Mouse (Mus musculus) lung, postnatal 4 days (tissue): ENCODE data around the gene Myh10.
A peak's percentile ranks its signal among the peaks of the same experiment; 100 is the strongest.

Experiments
- DNase-seq, 2 experiments: peaks; one replicate each; pipeline ENCODE4 v3.0.0; 2021

Gene Myh10

DNA sequence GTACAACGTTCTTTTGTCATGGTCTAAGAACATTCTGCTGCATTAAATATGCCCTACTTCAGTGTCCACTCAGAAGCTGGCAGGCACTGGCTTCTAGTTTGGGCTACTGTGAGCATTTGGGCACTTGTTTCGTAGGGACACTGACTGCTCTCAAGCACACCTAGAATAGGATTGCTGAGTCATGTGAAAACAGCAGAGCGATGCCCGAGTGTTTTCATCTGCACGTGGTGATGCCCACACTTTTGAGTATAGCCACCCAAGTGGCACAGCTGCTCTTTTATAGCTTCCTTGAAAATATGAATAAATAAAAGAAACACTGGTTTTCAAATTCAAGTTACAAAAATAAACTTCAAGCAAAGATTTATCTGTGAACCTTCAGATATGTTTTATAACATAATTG lies 56.8 kb downstream of the Myh10 start:
- DNase-seq = no peak

DNA sequence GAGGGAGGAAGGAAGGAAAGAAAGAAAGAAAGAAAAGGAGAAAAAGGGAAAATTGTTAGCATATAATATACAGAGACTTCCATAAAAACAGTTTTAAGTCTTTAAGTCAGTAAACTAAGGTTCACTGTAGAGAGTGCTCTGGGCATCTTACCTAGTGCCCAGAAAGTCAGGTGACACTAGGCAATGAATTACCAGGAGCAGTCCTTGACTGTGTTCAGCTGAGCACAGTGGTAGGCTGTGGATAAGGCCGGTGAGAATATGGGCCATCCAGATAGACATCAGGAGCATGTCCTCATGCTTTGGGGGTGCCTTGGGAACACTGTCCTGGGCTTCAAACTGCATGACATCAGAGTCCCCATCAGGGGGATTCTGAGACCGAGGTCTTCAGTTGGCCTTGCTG lies 58.8 kb downstream of the Myh10 start:
- DNase-seq = no peak

DNA sequence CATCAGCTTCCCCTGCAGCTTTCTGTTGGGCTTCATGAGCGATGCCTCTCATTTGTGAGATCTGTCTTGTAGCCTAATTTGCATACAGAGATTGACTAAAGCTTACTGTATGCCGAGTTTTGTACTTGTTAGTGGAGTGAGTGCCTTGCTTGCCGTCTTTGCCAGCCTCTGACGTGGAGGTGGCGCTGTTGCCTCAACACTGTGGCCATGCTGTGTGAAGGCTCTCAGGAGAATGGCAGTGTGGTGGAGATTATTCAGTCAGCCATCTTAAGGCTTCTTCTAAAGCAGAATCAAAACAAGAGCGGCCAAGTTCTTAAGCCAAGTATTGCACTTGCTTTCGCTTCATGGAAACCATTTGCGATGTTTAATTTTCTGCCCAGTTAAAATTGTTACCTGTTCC lies 59.6 kb downstream of the Myh10 start:
- DNase-seq = peak in 1 of 2 experiments; percentile 12

DNA sequence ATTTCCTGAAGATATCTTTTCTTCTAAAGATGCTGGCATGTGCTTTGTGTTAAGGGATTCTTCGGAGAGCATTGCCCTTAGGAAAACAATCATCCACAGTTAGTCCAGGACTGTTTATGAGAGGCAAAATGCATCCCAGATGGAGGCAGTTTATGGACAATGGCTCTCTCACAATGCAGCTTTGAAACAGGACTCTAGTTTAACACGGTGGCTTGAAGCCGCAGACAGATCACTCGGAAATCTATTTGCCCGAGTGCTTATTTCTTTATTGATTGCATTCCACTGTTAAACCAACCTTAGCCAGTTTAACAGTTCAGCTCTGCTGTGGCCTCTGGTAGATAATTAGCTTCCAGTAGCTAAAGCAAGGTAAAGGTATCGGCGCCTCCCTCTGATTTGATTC lies 62.9 kb downstream of the Myh10 start:
- DNase-seq = no peak

DNA sequence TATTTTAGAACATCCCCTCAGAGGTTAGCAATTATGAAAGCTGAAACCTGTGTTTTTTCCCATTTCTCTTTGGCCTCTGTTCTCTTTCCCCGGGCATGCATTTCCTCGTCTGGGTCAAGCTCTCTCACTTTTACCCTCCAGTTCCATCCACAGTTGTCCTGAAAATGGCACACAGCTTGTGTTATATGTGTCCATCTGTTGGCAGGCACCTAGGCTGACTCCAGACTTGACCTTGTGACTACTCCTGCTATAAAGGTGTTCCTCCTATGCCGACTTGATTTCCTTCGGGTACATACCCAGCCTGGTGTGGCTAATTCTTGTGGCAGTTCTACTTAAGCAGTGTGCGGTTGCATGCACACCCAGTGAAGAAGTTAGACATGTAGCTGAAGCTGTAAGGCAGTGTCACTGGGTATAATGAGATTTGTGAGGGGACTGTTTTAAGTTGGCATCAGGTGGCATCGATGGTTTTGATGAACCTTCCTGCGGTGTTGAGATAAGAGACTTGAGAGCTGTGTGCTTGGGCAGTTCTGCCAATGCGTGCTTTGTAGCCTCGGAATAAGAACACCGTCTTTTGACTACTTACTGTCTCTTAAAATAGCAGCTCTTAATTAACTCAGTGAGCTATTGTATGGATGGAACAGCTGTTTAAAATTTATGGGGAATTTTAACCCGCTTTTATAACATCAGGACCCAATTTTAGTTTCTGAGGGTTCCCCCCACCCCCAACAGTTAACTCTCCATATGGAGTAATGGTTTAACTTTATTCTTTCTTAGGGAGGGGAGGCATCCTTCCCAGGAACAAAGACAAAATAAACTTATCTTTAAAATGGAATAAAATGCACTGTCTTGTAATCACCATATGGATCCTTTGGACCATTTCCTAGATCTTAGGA lies 65.3 kb downstream of the Myh10 start:
- no peak for DNase-seq

DNA sequence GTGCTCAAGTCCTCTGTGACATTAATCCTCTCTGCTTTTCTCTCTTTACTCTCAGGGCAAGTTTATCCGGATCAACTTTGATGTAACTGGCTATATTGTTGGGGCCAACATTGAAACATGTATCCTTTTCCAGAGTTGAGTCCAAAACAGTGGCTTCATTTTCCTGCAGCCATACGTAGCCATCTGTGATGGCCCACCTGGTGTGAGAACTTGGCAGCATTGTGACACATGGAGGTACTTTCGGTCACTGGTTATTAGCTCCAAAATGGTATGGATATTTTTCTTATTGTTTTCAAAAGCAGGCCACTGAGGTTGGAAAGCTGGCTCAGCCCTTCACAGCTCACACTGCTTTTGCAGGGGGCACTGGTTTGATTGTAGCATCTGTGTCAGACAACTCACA lies 68.3 kb downstream of the Myh10 start:
- DNase-seq = no peak

DNA sequence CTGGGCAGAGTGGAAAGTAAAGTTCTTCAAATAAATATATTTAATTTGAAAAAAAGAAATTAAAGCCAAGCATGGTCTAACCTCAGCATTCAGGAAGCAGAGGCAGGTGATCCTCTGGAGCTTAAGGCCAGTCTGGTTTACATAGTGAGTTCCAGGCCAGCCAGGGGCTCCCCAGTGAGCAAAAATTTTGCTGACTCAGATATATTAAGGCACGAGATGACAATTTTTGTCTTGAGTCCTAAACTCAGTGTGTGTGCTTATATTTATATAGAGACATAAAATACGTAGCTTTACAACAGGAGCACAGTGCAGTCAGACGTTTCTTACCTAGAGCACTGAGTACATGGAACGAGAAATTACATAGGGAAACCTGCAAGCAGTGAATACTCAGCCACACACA lies 69.8 kb downstream of the Myh10 start:
- DNase-seq = no peak

DNA sequence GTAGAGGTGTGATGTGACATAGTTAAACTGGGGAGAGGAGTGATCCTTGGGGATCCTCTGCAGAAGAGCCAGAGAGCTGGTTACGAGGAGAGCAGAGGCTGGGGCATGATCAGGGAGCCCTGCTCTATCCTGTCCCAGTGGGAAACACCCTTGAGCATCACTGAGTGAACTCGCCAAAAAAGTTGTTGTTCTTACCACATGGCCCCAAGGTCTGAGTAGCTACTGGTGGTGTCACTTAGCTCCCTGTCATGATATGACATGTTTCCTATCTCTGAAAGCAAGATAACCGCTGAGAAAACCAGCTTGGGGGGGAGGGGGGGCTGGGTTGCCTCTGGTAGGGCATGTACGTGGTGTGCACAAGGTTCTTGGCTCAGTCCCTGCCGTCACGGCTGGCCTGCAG lies 70.3 kb downstream of the Myh10 start:
- no peak for DNase-seq

DNA sequence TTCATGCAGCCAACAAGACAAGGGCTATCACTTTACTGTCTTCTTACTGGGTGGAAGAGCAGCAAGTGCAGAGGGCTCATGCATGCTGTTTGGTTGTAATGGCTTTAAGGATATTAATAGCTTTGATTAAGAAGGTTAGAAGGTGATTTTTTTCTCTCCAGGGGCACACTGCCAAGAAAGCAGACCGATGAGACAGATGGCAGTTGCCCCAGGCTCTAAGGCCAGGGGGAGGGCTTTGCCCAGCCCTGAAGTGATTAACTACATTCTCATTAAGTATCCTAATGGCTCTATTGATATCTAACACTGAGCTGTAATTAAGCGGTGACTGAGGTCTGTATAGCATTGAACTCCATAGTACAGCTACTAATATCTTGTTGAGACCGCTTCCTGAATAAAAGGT lies 73.3 kb downstream of the Myh10 start:
- no peak for DNase-seq

DNA sequence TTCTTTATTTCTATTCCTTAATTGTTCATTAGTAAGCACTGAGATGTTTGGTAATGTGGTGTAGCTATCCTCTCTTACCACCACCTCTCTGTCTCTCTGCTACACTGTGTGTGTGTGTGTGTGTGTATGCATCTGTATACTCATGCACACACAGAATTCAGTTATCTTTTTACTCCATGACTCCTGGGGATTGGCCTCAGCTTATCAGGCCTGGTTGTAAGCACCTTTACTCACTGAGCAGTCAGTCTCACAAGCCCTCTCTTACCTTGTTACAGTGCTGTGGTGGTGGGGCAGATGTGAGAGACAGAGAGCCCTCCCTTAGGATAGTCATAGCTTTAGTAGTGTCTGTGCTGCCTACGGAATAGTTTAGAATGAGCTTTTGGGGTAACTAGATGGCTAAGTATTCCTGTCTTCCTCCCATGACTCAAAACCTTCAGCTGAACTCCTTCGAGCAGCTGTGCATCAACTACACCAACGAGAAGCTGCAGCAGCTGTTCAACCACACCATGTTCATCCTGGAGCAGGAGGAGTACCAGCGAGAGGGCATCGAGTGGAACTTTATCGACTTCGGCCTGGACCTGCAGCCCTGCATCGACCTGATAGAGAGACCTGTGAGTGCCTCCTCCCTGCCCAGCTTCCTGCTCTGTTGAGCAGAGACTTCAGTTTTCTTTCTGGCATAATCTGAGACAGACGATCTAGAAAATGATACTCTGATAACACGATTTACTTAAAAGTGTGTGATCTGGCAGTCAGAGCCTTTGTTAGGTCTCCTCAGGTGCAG lies 76.6 kb downstream of the Myh10 start:
- no peak for DNase-seq

DNA sequence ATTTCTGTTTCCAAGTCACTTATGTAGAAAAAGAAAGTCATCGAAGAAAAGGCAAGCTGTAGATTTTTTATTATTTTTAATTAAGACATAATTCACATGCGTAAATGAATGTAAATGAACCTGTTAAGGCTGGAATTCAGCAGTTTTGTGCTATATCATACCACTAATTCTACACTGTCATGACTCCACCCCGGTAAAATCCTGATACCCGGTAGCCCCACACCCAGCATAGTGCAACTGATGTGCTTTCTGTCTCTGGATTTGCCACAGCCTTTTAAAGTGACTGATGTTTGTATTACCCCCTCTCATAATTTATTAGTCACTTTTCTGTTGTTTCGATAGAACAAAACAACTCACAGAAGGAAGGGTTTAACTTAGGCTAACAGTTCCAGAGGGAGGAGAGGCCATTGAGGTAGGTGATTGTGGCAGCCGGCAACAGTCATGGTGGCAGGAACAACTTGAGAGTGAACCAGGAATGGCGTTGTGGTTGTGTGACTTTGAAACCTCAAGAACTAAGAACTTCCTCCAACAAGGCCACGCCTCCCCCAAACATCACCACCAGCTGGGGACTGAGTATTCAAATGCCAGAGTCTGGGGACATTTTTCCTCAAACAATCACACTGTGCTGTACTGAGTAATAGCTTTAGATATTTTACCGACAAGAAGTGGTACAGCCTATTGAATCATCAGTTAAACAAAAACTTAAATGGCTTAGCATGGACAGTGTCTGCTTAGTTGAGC lies 78.6 kb downstream of the Myh10 start:
- no peak for DNase-seq

DNA sequence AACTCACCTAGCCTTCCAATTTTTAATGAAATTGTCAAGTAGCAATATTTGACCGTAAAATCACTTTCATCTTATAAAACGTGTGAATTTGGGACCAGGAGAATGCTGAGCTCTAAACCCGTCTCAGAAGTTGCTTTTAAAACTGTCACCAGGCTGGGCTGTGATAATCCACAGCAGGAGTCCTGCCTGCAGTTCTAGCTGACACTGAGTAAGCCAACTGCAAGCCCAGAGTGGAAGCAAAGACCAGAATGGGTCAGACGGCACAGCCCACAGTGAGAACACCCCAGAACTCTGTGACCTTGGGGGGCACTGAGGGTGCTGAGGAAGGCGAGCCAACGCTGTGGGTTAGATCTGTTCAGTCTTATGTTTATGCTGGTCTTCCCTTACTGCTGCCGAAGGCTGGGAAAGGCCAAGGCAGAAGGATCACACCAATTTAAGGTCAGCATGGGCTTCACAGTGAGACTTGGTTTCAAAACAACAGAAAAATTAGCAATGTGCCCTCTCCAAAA lies 84.8 kb downstream of the Myh10 start:
- no peak for DNase-seq

DNA sequence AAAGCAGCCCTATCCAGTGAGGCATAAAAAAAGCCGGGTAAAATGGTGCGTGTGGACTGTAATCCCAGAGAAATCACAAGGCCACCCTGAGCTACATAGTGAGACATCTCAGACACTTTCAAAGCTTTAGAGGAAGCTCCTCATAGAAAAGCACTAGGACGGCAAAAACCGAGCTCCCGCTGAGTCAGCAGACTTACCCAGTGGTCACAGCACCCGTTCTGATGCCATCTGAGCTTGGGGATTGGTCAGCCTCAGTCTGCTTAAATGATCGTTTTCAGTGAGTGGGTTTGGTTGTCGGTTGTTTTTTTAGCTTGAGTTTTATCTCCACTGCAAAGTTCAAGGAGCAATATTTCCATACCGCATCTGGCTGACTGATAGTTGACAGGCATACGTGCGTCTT lies 86.6 kb downstream of the Myh10 start:
- no peak for DNase-seq

DNA sequence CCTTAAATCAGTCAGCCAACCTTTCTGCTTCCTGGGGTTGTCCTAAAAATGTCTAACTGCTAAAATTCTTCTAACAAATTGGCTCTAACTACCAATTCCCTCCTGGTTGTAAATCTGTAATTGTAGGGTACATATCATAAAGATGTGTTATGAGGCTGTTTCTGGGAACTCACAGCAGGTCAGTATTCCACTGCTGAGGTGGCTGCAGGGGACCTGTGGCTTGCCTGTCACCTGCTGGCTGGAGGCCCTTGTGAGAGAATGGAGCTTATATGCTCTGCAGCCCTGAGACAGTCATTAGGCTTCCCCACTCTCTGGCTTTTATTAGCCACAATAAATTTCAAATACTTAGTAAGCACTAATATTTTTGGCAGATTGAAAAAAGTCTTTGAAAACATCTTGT lies 87.5 kb downstream of the Myh10 start:
- no peak for DNase-seq

DNA sequence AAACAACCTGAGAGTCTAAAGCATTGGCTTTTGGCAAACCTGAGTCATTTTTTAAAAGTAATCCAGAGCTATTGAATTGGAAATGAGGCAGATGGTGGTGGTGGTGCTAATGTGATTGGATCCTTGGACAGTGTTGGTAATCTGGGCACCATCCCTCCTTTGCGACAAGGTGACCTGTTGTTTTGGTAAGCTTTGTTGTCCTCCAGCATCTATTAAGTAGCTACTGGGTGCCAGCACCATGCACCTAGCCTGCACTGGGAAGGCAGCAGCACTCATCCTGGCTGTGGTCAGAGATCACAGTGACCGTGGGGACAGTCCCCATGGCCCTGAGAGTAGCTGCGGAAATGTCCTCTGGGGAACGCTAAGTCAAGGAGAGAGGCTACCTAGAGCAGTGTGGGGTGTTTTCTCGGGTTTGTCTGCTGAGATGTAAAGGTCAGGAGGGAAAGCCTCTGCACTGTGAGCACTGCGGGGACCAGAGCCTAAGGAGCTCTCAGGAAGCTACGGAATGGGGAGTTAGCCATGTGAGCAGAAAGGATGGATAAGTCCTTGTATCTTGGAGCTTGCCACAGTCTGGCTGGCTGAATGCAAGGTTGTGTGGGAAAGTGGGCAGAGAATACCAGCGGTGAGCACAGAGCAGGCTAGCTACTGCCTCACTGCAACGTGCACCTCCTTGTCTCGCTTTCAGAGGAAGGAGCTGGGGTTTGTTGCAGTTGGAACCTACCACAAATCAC lies 88.5 kb downstream of the Myh10 start:
- no peak for DNase-seq

DNA sequence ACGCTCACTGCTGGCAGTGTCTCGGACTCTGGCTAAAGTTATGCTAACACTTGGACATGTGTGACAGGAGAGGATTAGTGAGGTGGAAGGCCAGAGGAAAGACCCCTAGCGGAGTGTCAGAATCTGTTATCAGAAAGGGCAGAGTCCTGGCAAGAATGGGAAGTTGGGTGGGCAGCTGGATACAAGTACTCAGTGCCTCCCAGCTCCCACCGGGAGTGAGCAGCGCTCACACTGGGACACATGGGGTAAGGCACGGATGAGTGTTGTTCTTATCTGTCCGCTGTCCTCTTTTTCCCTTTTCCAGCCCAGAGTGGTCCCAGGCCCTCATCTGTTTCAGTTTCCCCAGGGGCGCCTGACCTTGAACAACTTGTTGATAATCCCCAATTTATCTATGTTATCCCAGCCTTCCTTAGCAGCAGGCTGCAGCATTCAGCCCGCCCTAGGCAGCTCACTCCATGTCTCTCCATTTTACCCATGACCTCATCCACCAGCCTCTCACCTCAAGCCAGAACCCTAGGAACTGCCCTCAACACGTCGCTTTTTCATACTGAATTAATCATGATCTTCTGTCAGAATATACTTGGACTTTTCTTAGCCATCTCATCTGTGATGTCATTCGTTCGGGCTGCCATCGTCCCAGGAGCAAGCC lies 89.2 kb downstream of the Myh10 start:
- no peak for DNase-seq

DNA sequence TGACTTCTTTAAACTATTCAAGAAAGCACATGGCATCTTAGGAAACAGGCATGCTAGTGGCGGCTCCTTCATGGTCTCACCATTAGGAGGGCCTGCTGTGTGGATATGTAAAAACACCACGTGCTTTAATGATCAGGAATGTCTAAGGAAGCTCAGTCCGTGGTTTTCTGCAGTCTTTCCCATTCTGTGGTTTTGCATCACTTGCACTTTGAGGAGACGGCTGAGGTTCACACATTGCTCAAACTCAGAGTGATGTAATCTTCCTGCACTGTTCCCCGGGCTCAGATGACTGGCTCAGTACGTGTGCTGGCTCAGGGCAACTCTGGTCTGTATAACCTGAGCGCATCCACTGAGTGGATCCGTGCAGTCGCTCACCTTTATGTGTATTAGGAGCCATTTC lies 91.0 kb downstream of the Myh10 start:
- no peak for DNase-seq

DNA sequence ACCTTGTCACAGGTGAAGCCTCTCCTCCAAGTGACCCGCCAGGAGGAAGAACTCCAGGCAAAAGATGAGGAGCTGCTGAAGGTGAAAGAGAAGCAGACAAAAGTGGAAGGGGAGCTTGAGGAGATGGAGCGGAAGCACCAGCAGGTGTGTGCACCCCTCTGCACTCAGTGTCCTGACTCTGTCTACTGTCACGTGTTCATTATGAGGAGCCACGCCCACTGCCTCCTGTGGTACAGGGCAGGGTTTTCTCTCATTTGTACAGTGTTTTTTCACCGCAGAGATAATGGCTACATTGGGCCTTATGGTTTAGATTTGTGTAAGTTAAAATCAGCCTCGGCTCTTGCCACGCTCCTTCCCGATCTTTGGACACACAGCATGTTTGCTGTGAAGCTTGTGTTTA lies 94.5 kb downstream of the Myh10 start:
- no peak for DNase-seq

DNA sequence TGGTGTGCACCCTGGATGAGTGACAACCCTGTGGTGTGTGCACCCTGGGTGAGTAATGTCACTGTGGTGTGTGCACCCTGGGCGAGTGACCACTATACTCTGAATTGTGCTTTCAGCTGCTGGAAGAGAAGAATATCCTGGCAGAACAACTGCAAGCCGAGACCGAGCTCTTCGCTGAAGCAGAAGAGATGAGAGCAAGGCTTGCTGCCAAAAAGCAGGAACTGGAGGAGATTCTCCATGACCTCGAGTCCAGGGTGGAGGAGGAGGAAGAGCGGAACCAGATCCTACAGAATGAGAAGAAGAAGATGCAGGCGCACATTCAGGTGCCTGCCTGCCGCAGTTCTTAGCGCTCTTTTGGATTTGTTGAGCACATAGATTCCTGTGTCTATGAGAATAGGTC lies 95.9 kb downstream of the Myh10 start:
- DNase-seq = no peak

DNA sequence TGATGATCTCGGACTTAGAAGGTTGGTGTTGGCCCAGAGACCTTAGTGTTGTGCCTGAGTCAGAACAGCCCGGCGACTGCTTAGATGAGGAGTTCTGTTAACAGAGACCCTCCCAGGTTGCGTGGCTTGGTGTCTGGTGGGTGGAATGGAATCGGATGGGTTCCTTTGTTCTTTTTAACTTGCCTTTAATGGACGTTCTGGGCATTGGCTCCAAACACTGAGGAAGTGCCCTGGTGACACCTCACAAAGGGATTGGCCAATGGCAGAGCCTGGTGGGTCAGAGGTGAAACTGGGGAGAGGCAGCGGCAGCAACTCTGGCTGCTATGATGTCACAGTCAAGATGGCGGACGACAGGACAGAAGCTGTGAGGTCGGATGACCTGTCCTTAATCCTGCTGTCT lies 99.4 kb downstream of the Myh10 start:
- no peak for DNase-seq

DNA sequence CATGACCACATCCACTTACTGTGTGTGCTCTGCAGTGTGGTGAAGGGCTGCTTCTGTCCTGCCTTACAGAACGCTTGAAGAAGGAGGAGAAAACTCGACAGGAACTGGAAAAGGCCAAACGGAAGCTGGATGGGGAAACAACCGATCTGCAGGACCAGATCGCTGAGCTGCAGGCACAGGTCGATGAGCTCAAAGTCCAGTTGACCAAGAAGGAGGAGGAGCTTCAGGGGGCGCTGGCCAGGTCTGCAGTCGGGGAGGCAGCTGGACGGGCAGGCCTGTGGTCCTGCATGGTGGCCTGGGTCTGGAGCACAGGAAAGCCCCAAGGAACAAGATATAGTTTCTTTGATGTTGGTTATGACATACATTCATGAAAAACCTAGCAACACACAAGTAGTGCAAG lies 100.4 kb downstream of the Myh10 start:
- no peak for DNase-seq

DNA sequence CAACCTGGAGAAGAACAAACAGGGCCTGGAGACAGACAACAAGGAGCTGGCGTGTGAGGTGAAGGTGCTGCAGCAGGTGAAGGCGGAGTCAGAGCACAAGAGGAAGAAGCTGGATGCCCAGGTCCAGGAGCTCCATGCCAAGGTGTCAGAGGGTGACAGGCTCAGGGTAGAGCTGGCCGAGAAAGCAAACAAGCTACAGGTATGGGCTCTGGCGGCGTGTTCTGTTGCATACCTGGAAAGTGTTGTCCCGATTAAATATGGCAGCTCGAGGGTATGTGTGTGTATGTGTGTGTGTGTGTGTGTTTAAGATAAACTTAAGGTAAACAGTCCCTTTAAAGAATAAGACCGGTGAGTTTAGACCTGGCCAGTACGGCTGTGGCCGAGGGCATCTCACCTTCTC lies 106.9 kb downstream of the Myh10 start:
- DNase-seq = no peak
